Comparison of ENCODE assay signal across 7 mouse cellular contexts in genomic region chr5:148794465-148794864, GRCm38 (mm10).
DNase-seq lines count a peak whose midpoint lies in the region; ATAC-seq and TF ChIP-seq lines count a peak whose summit lies in the region.

No protein-coding gene starts in this region.

- no peaks in the 10 kb centered on the region for H3K27me3 ChIP-seq in Patski
- no peaks in the 10 kb centered on the region for H3K27me3 ChIP-seq in intestine, embryonic 14.5 days (replicated peaks; ENCODE audit: control insufficient read depth, insufficient read depth, low read length)
- no peaks in the 10 kb centered on the region for H3K27me3 ChIP-seq in limb, embryonic 11.5 days (ENCODE audit: control insufficient read depth, insufficient read depth, low read length)
- H3K27me3 ChIP-seq in midbrain, postnatal 0 days (ENCODE audit: insufficient read depth, low read length): no peaks in the 10 kb centered on the region

- no peaks in the 10 kb centered on the region for H3K9me3 ChIP-seq in intestine, embryonic 14.5 days (ENCODE audit: control insufficient read depth, low read length)
- no peaks in the 10 kb centered on the region for H3K9me3 ChIP-seq in limb, embryonic 11.5 days (ENCODE audit: control insufficient read depth, low read length)
- no peaks in the 10 kb centered on the region for H3K9me3 ChIP-seq in midbrain, postnatal 0 days (ENCODE audit: low read length)

- CTCF ChIA-PET in Patski (lab: Charles Lee): interaction anchor here (0.8 to 9.2 kb wide), 7 partner anchors 19 to 280 kb away, joined by 3 to 87 read pairs (median 4); no protein-coding TSS in a partner anchor

- in situ Hi-C loops in Patski (cut with MboI; ENCODE audit: low pct_unique_long_range_greater_than_20kb): loop anchor here (5.0 to 10.0 kb wide), 6 partner anchors 37 to 470 kb away; no protein-coding TSS in a partner anchor

- no peak overlapping the region for H3K4me3 ChIP-seq in intestine, embryonic 14.5 days (ENCODE audit: low read depth, low read length)
- no peak overlapping the region for H3K4me3 ChIP-seq in limb, embryonic 11.5 days (ENCODE audit: low read depth, low read length)
- H3K4me3 ChIP-seq in midbrain, postnatal 0 days (ENCODE audit: low read depth, low read length): no peak overlapping the region

- no peaks in the 10 kb centered on the region for H3K36me3 ChIP-seq in intestine, embryonic 14.5 days (ENCODE audit: control insufficient read depth, insufficient read depth, low read length)
- H3K36me3 ChIP-seq in limb, embryonic 11.5 days (ENCODE audit: control insufficient read depth, insufficient read depth, low read length): no peaks in the 10 kb centered on the region
- H3K36me3 ChIP-seq in midbrain, postnatal 0 days (ENCODE audit: insufficient read depth, low read length): no peaks in the 10 kb centered on the region

- peaks cover 11% of the 10 kb centered on the region for H3K4me1 ChIP-seq in intestine, embryonic 14.5 days (replicated peaks; ENCODE audit: control insufficient read depth, insufficient read depth, low read length)
- peaks cover 8% of the 10 kb centered on the region; the same call in 1 of the 2 replicates for H3K4me1 ChIP-seq in limb, embryonic 11.5 days (ENCODE audit: control insufficient read depth, insufficient read depth, low read length)
- no peaks in the 10 kb centered on the region for H3K4me1 ChIP-seq in midbrain, postnatal 0 days (ENCODE audit: insufficient read depth, low read length)

- no peak overlapping the region for H3K9ac ChIP-seq in intestine, embryonic 14.5 days (ENCODE audit: low read length)
- H3K9ac ChIP-seq in limb, embryonic 11.5 days (ENCODE audit: low read length): no peak overlapping the region
- H3K9ac ChIP-seq in midbrain, postnatal 0 days (replicated peaks; ENCODE audit: low read length, poor library complexity, severe bottlenecking): no peak overlapping the region

- no peak overlapping the region for H3K4me2 ChIP-seq in intestine, embryonic 14.5 days (ENCODE audit: low read length)
- no peak overlapping the region for H3K4me2 ChIP-seq in limb, embryonic 11.5 days (ENCODE audit: low read depth, severe bottlenecking)
- no peak overlapping the region for H3K4me2 ChIP-seq in midbrain, postnatal 0 days (ENCODE audit: low read depth, low read length, poor library complexity, severe bottlenecking)

- no peak for DNase-seq in Patski (ENCODE audit: low read depth, low spot score)
- DNase-seq in brain, adult 2 months (ENCODE audit: low read depth, low spot score): peak; percentile 66
- DNase-seq in frontal cortex, postnatal 36 days (ENCODE audit: low spot score in 2 of 2): peak; percentile 49 to 53
- peak; percentile 88 for DNase-seq in intestine, embryonic 14.5 days (ENCODE audit: low spot score)
- DNase-seq in limb, embryonic 11.5 days (ENCODE audit: low spot score): peak; percentile 87
- DNase-seq in midbrain, postnatal 0 days (ENCODE audit: low spot score): peak; percentile 49
- peak; percentile 62 to 88 for DNase-seq in spleen, postnatal 4 days (ENCODE audit: low spot score in 2 of 2)

- POLR2A ChIA-PET in Patski (lab: Charles Lee): interaction anchor here (0.7 to 0.9 kb wide), 2 partner anchors 249 to 453 kb away, joined by 3 to 4 read pairs; no protein-coding TSS in a partner anchor

- TF ChIP-seq CTCF in Patski (IDR thresholded peaks at IDR 0.05): peak; percentile 94
- peak; percentile 79 for TF ChIP-seq CTCF in midbrain, postnatal 0 days (IDR thresholded peaks at IDR 0.05)

- 19% methylated on average over 6 of the region's 15 CpGs for WGBS in intestine, embryonic 14.5 days
- WGBS in limb, embryonic 11.5 days: 36% methylated on average over 15 of the region's 15 CpGs
- WGBS in midbrain, postnatal 0 days: 43% methylated on average over 15 of the region's 15 CpGs

- ATAC-seq in Patski: no peak
- ATAC-seq in intestine, embryonic 14.5 days (replicated peaks; ENCODE audit: low FRiP score, low TSS enrichment, low read depth): peak; percentile 47; the same call in 1 of the 2 replicates
- 0 out of 2 replicates have a peak, but pooled peaks have one; percentile 27 for ATAC-seq in limb, embryonic 11.5 days (ENCODE audit: insufficient number of reproducible peaks, low FRiP score, low TSS enrichment, low read depth)
- 0 out of 2 replicates have a peak, but pooled peaks have one; percentile 34 for ATAC-seq in midbrain, postnatal 0 days (ENCODE audit: low FRiP score)

- no peak overlapping the region for H3K27ac ChIP-seq in intestine, embryonic 14.5 days (ENCODE audit: low read depth)
- no peak overlapping the region for H3K27ac ChIP-seq in limb, embryonic 11.5 days (replicated peaks; ENCODE audit: low read depth, low read length)
- H3K27ac ChIP-seq in midbrain, postnatal 0 days (ENCODE audit: low read depth, low read length): no peak overlapping the region
